Mouse (Mus musculus): Measurements from ENCODE around the gene Gm20388. TPM values are rescaled to one million over a fixed set of nuclear protein-coding genes. Genes with fewer than 3 reads are reported as not detected.

Gm20388 gene
- polyA plus RNA-seq, 1 experiment, result 10.6 TPM

GRCm38 (mm10) chr8:121168033-121168432 lies 1257.4 kb downstream of the Gm20388 start:
- H3K27ac ChIP-seq (ENCODE audit: control insufficient read depth, insufficient read depth, low read depth, low read length, poor library complexity), result no peak overlapping the region
- TF ChIP-seq POLR2A (IDR thresholded peaks at IDR 0.05; ENCODE audit: borderline replicate concordance, control insufficient read depth, low read depth, low read length) (no peak), CTCF (IDR thresholded peaks at IDR 0.05; ENCODE audit: control insufficient read depth, insufficient read depth, low read length) (no peak)
- no peaks in the 10 kb centered on the region; the same call in 1 of the 2 replicates for H3K4me1 ChIP-seq (ENCODE audit: control insufficient read depth, insufficient read depth, low read length)
- 80% methylated on average over 5 of the region's 5 CpGs for WGBS
- no peak overlapping the region for H3K4me3 ChIP-seq (replicated peaks; ENCODE audit: control insufficient read depth, low read depth, low read length)

- WGBS, result 49% methylated on average over 7 of the region's 7 CpGs
- no peak overlapping the region for H3K4me3 ChIP-seq (replicated peaks; ENCODE audit: control insufficient read depth, low read depth, low read length)
- H3K27ac ChIP-seq (ENCODE audit: control insufficient read depth, insufficient read depth, low read depth, low read length, poor library complexity), result no peak overlapping the region
- H3K4me1 ChIP-seq (ENCODE audit: control insufficient read depth, insufficient read depth, low read length), result no peaks in the 10 kb centered on the region; the same call in 1 of the 2 replicates
- no peak for TF ChIP-seq POLR2A (IDR thresholded peaks at IDR 0.05; ENCODE audit: borderline replicate concordance, control insufficient read depth, low read depth, low read length)
- no peak for TF ChIP-seq CTCF (IDR thresholded peaks at IDR 0.05; ENCODE audit: control insufficient read depth, insufficient read depth, low read length)
These were observed 1259.5 kb downstream of the Gm20388 start for GRCm38 (mm10) chr8:121170116-121170515.

GRCm38 (mm10) chr8:121170626-121171552 lies 1260.2 kb downstream of the Gm20388 start:
- Histone ChIP-seq H3K4me1 (ENCODE audit: control insufficient read depth, insufficient read depth, low read length) (no peaks in the 10 kb centered on the region; the same call in 1 of the 2 replicates), H3K4me3 (replicated peaks; ENCODE audit: control insufficient read depth, low read depth, low read length) (no peak overlapping the region), H3K27ac (ENCODE audit: control insufficient read depth, insufficient read depth, low read depth, low read length, poor library complexity) (no peak overlapping the region)
- no peak for TF ChIP-seq POLR2A (IDR thresholded peaks at IDR 0.05; ENCODE audit: borderline replicate concordance, control insufficient read depth, low read depth, low read length)
- no peak for TF ChIP-seq CTCF (IDR thresholded peaks at IDR 0.05; ENCODE audit: control insufficient read depth, insufficient read depth, low read length)
- WGBS, result 28% methylated on average over 27 of the region's 27 CpGs

GRCm38 (mm10) chr8:121172567-121172966 lies 1261.9 kb downstream of the Gm20388 start:
- no peak overlapping the region for H3K27ac ChIP-seq (ENCODE audit: control insufficient read depth, insufficient read depth, low read depth, low read length, poor library complexity)
- no peak overlapping the region for H3K4me3 ChIP-seq (replicated peaks; ENCODE audit: control insufficient read depth, low read depth, low read length)
- 84% methylated on average over 8 of the region's 8 CpGs for WGBS
- no peaks in the 10 kb centered on the region; the same call in 1 of the 2 replicates for H3K4me1 ChIP-seq (ENCODE audit: control insufficient read depth, insufficient read depth, low read length)
- TF ChIP-seq CTCF (IDR thresholded peaks at IDR 0.05; ENCODE audit: control insufficient read depth, insufficient read depth, low read length), result no peak

- H3K27ac ChIP-seq (ENCODE audit: control insufficient read depth, insufficient read depth, low read depth, low read length, poor library complexity), result no peak overlapping the region
- H3K4me3 ChIP-seq (replicated peaks; ENCODE audit: control insufficient read depth, low read depth, low read length), result no peak overlapping the region
- TF ChIP-seq CTCF (IDR thresholded peaks at IDR 0.05; ENCODE audit: control insufficient read depth, insufficient read depth, low read length) (no peak), POLR2A (IDR thresholded peaks at IDR 0.05; ENCODE audit: borderline replicate concordance, control insufficient read depth, low read depth, low read length) (no peak)
- 73% methylated on average over 10 of the region's 10 CpGs for WGBS
- H3K4me1 ChIP-seq (ENCODE audit: control insufficient read depth, insufficient read depth, low read length), result no peaks in the 10 kb centered on the region; the same call in 1 of the 2 replicates
These were observed 1263.5 kb downstream of the Gm20388 start for GRCm38 (mm10) chr8:121174178-121174577.

GRCm38 (mm10) chr8:121174721-121175539 lies 1264.3 kb downstream of the Gm20388 start:
- H3K4me1 ChIP-seq (ENCODE audit: control insufficient read depth, insufficient read depth, low read length), result no peaks in the 10 kb centered on the region; the same call in 1 of the 2 replicates
- TF ChIP-seq POLR2A (IDR thresholded peaks at IDR 0.05; ENCODE audit: borderline replicate concordance, control insufficient read depth, low read depth, low read length) (no peak), CTCF (IDR thresholded peaks at IDR 0.05; ENCODE audit: control insufficient read depth, insufficient read depth, low read length) (no peak)
- no peak overlapping the region for H3K4me3 ChIP-seq (replicated peaks; ENCODE audit: control insufficient read depth, low read depth, low read length)
- no peak overlapping the region for H3K27ac ChIP-seq (ENCODE audit: control insufficient read depth, insufficient read depth, low read depth, low read length, poor library complexity)
- 78% methylated on average over 30 of the region's 30 CpGs for WGBS

- Histone ChIP-seq H3K4me1 (ENCODE audit: control insufficient read depth, insufficient read depth, low read length) (no peaks in the 10 kb centered on the region; the same call in 1 of the 2 replicates), H3K4me3 (replicated peaks; ENCODE audit: control insufficient read depth, low read depth, low read length) (no peak overlapping the region), H3K27ac (ENCODE audit: control insufficient read depth, insufficient read depth, low read depth, low read length, poor library complexity) (no peak overlapping the region)
- WGBS, result 77% methylated on average over 8 of the region's 8 CpGs
- no peak for TF ChIP-seq CTCF (IDR thresholded peaks at IDR 0.05; ENCODE audit: control insufficient read depth, insufficient read depth, low read length)
- no peak for TF ChIP-seq POLR2A (IDR thresholded peaks at IDR 0.05; ENCODE audit: borderline replicate concordance, control insufficient read depth, low read depth, low read length)
These were observed 1265.0 kb downstream of the Gm20388 start for GRCm38 (mm10) chr8:121175540-121176090.

- 2% methylated on average over 3 of the region's 3 CpGs for WGBS
- H3K4me3 ChIP-seq (replicated peaks; ENCODE audit: control insufficient read depth, low read depth, low read length), result no peak overlapping the region
- H3K4me1 ChIP-seq (ENCODE audit: control insufficient read depth, insufficient read depth, low read length), result no peaks in the 10 kb centered on the region
- no peak overlapping the region for H3K27ac ChIP-seq (ENCODE audit: control insufficient read depth, insufficient read depth, low read depth, low read length, poor library complexity)
- TF ChIP-seq CTCF (IDR thresholded peaks at IDR 0.05; ENCODE audit: control insufficient read depth, insufficient read depth, low read length), result no peak
- no peak for TF ChIP-seq POLR2A (IDR thresholded peaks at IDR 0.05; ENCODE audit: borderline replicate concordance, control insufficient read depth, low read depth, low read length)
These were observed 1265.7 kb downstream of the Gm20388 start for GRCm38 (mm10) chr8:121176291-121176690.

Measured in bone marrow, adult 2 months (tissue).